Mouse (Mus musculus) intestine, embryonic 14.5 days (tissue): ENCODE data around the gene E2f2. TPM values are rescaled to one million over a fixed set of nuclear protein-coding genes. Genes with fewer than 3 reads are reported as not detected.

Source experiments
- ATAC-seq: fragments of 200-750 bp; cut with Nextera tagmentation; replicated peaks from 2 replicates; pipeline ENCODE4 v1.8.0; 2017; ENCODE audit warnings: low read depth, moderate number of reproducible peaks, moderate TSS enrichment, moderate library complexity; ENCODE audit not compliant: low FRiP score, low TSS enrichment
- DNase-seq: peaks from one replicate; pipeline ENCODE4 v3.0.0-alpha.2; 2018; ENCODE audit warnings: low spot score
- H3K27ac ChIP-seq: fragments of 300-500 bp; sonication (generic); 2 replicates; pipeline ENCODE4 v1.5.1; 2014; ENCODE audit warnings: low read depth, mild to moderate bottlenecking, control low read depth
- H3K27me3 ChIP-seq: fragments of 300-500 bp; sonication (generic); replicated peaks from 2 replicates; pipeline ENCODE4 v1.6.1; 2014; ENCODE audit warnings: low read length, control low read depth; ENCODE audit not compliant: control insufficient read depth, insufficient read depth
- H3K36me3 ChIP-seq: fragments of 300-500 bp; sonication (generic); 2 replicates; pipeline ENCODE4 v1.6.1; 2014; ENCODE audit warnings: low read length, control low read depth; ENCODE audit not compliant: control insufficient read depth, insufficient read depth
- H3K4me1 ChIP-seq: fragments of 300-500 bp; sonication (generic); replicated peaks from 2 replicates; pipeline ENCODE4 v1.6.1; 2014; ENCODE audit warnings: low read length, control low read depth, mixed read lengths; ENCODE audit not compliant: control insufficient read depth, insufficient read depth
- H3K4me2 ChIP-seq: fragments of 300-500 bp; sonication (generic); 2 replicates; pipeline ENCODE4 v1.6.1; 2014; ENCODE audit warnings: low read length
- H3K4me3 ChIP-seq: fragments of 300-500 bp; sonication (generic); 2 replicates; pipeline ENCODE4 v1.5.1; 2014; ENCODE audit warnings: low read depth, low read length, control low read depth, mixed read lengths
- H3K9ac ChIP-seq: fragments of 300-500 bp; sonication (generic); 2 replicates; pipeline ENCODE4 v1.6.1; 2014; ENCODE audit warnings: mild to moderate bottlenecking, low read length
- H3K9me3 ChIP-seq: fragments of 300-500 bp; sonication (generic); 2 replicates; pipeline ENCODE4 v1.6.1; 2016; ENCODE audit warnings: low read length, control low read depth; ENCODE audit not compliant: control insufficient read depth
- WGBS: fragments of 180-500 bp; shearing (Covaris S2); extraction: QIAGEN DNeasy Blood & Tissue Kit; methylation state at CpG from one replicate; pipeline ENCODE4 v1.1.7; 2014; 5-methylcytosine and 5-hydroxymethylcytosine counted together
- polyA plus RNA-seq: library from polyadenylated mRNA; unstranded; fragments of >200 nt; fragmentation: Nextera tagmentation; extraction: Ambion mirVana; gene quantifications from 2 replicates; pipeline ENCODE4 v1.2.1, GENCODE M21; 2014

E2f2 gene
- polyA plus RNA-seq, 1 experiment from 2014 or later = 5.0 TPM

- ATAC-seq (no peak), DNase-seq (no peak)
- H3K27me3 ChIP-seq = no peaks in the 10 kb centered on the region
- no peaks in the 10 kb centered on the region for H3K9me3 ChIP-seq
- no peak overlapping the region for H3K4me3 ChIP-seq
- H3K4me2 ChIP-seq = no peak overlapping the region
- H3K36me3 ChIP-seq = peaks cover 12% of the 10 kb centered on the region
- no peaks in the 10 kb centered on the region for H3K4me1 ChIP-seq
- H3K27ac ChIP-seq = no peak overlapping the region
- WGBS = 75% methylated on average over 10 of the region's 10 CpGs
- H3K9ac ChIP-seq = no peak overlapping the region
These were observed 24.0 kb downstream of the E2f2 start for GRCm38 (mm10) chr4:136196201-136196600.

- Histone ChIP-seq H3K4me3 (no peak overlapping the region), H3K4me1 (no peaks in the 10 kb centered on the region; the same call in 1 of the 2 replicates), H3K9ac (no peak overlapping the region), H3K27ac (no peak overlapping the region), H3K27me3 (no peaks in the 10 kb centered on the region), H3K9me3 (no peaks in the 10 kb centered on the region), H3K4me2 (no peak overlapping the region), H3K36me3 (no peaks in the 10 kb centered on the region)
- DNase-seq = no peak
- WGBS = 69% methylated on average over 7 of the region's 7 CpGs
- ATAC-seq = no peak
These were observed 26.7 kb downstream of the E2f2 start for GRCm38 (mm10) chr4:136198846-136199245.

GRCm38 (mm10) chr4:136199562-136200292, 27.5 kb downstream of the E2f2 start:
- no peak for DNase-seq
- Histone ChIP-seq H3K9me3 (no peaks in the 10 kb centered on the region), H3K27me3 (no peaks in the 10 kb centered on the region), H3K36me3 (no peaks in the 10 kb centered on the region), H3K27ac (no peak overlapping the region), H3K9ac (no peak overlapping the region), H3K4me3 (no peak overlapping the region), H3K4me1 (no peaks in the 10 kb centered on the region; the same call in 1 of the 2 replicates), H3K4me2 (no peak overlapping the region)
- 25% methylated on average over 9 of the region's 9 CpGs for WGBS
- no peak for ATAC-seq

- H3K4me3 ChIP-seq = no peak overlapping the region
- no peaks in the 10 kb centered on the region for H3K9me3 ChIP-seq
- H3K4me2 ChIP-seq = no peak overlapping the region
- H3K4me1 ChIP-seq = peaks cover 8% of the 10 kb centered on the region; the same call in 1 of the 2 replicates
- H3K27me3 ChIP-seq = no peaks in the 10 kb centered on the region
- 4% methylated on average over 9 of the region's 9 CpGs for WGBS
- DNase-seq (peak; percentile 91), ATAC-seq (no peak; the same call in 1 of the 2 replicates)
- H3K36me3 ChIP-seq = no peaks in the 10 kb centered on the region
- no peak overlapping the region for H3K27ac ChIP-seq
- no peak overlapping the region for H3K9ac ChIP-seq
These were observed 30.3 kb downstream of the E2f2 start for GRCm38 (mm10) chr4:136202509-136202908.

- Histone ChIP-seq H3K4me2 (no peak overlapping the region), H3K9me3 (no peaks in the 10 kb centered on the region), H3K9ac (no peak overlapping the region), H3K27ac (no peak overlapping the region), H3K4me3 (no peak overlapping the region), H3K4me1 (peaks cover 8% of the 10 kb centered on the region; the same call in 1 of the 2 replicates), H3K36me3 (no peaks in the 10 kb centered on the region), H3K27me3 (no peaks in the 10 kb centered on the region)
- 76% methylated on average over 2 of the region's 2 CpGs for WGBS
- DNase-seq = no peak
- ATAC-seq = no peak
These were observed 32.6 kb downstream of the E2f2 start for GRCm38 (mm10) chr4:136204775-136205174.

- WGBS = under 1% methylated on average over 54 of the region's 54 CpGs
- ATAC-seq = peak; percentile 90
- H3K36me3 ChIP-seq = 0 out of 2 replicates have a peak, but pooled peaks cover 4% of the 10 kb centered on the region
These were observed 34.1 kb downstream of the E2f2 start, which contains the start of gene Asap3 for GRCm38 (mm10) chr4:136206033-136206893. Gene Asap3, plus strand, starts transcription at chr4:136206365.

GRCm38 (mm10) chr4:136206943-136207342, 34.7 kb downstream of the E2f2 start:
- Histone ChIP-seq H3K9me3 (no peaks in the 10 kb centered on the region), H3K4me1 (peaks cover 8% of the 10 kb centered on the region; the same call in 1 of the 2 replicates), H3K27ac (no peak overlapping the region), H3K27me3 (no peaks in the 10 kb centered on the region), H3K4me2 (peak overlapping the region; percentile 79), H3K9ac (peak overlapping the region; percentile 55), H3K4me3 (peak overlapping the region; percentile 59), H3K36me3 (0 out of 2 replicates have a peak, but pooled peaks cover 4% of the 10 kb centered on the region)
- 4% methylated on average over 6 of the region's 6 CpGs for WGBS
- ATAC-seq = no peak
- DNase-seq = no peak

More at GRCm38 (mm10) chr4:136206033-136206893, 34.1 kb downstream of the E2f2 start, which contains the start of gene Asap3:
- H3K9me3 ChIP-seq = no peaks in the 10 kb centered on the region
- peak within 1 kb of the TSS; percentile 79 for H3K4me2 ChIP-seq
- peak within 1 kb of the TSS; percentile 47; the same call in 1 of the 2 replicates for H3K27ac ChIP-seq
- H3K27me3 ChIP-seq = no peaks in the 10 kb centered on the region
- DNase-seq = peak; percentile 99
- peak within 1 kb of the TSS; percentile 59 for H3K4me3 ChIP-seq
- H3K4me1 ChIP-seq = peaks cover 8% of the 10 kb centered on the region; the same call in 1 of the 2 replicates
- H3K9ac ChIP-seq = peak within 1 kb of the TSS; percentile 55

GRCm38 (mm10) chr4:136210931-136211330, 38.7 kb downstream of the E2f2 start:
- Histone ChIP-seq H3K9ac (no peak overlapping the region), H3K4me2 (no peak overlapping the region), H3K36me3 (0 out of 2 replicates have a peak, but pooled peaks cover 4% of the 10 kb centered on the region), H3K27ac (no peak overlapping the region), H3K4me1 (peaks cover 11% of the 10 kb centered on the region; the same call in 1 of the 2 replicates), H3K4me3 (no peak overlapping the region), H3K27me3 (no peaks in the 10 kb centered on the region), H3K9me3 (no peaks in the 10 kb centered on the region)
- ATAC-seq = no peak
- DNase-seq = no peak
- 80% methylated on average over 9 of the region's 9 CpGs for WGBS
